Mouse (Mus musculus): ENCODE results near the gene Cxcl10.

GRCm38 (mm10) chr5:92331635-92332338 lies 16.9 kb downstream of the Cxcl10 start, which contains the start of gene Art3:
- TF ChIP-seq ZC3H11A (IDR thresholded peaks at IDR 0.05; ENCODE audit: borderline replicate concordance, low read depth, low read length) (no peak), ZNF384 (IDR thresholded peaks at IDR 0.05; ENCODE audit: low read depth, low read length) (no peak), MAFK (IDR thresholded peaks at IDR 0.05; ENCODE audit: insufficient read depth, low read depth, low read length) (no peak), HCFC1 (IDR thresholded peaks at IDR 0.05; ENCODE audit: borderline replicate concordance, insufficient read depth, low read length) (no peak), CHD2 (IDR thresholded peaks at IDR 0.05; ENCODE audit: low read depth, low read length) (no peak)
